Mouse (Mus musculus) hindbrain, postnatal 0 days (tissue): ENCODE measurements around the gene Thrb. TPM values are rescaled to one million over a fixed set of nuclear protein-coding genes. Genes with fewer than 3 reads are reported as not detected.
A peak's percentile ranks its signal among the peaks of the same experiment; 100 is the strongest.

Experiments used
- ATAC-seq: fragments of 200-750 bp; cut with Nextera tagmentation; 2 replicates; pipeline ENCODE4 v1.8.0; 2017; ENCODE audit warnings: mild to moderate bottlenecking, moderate TSS enrichment, moderate library complexity
- DNase-seq: peaks from one replicate; pipeline ENCODE4 v3.0.0-alpha.2; 2015; ENCODE audit warnings: low spot score
- H3K27ac ChIP-seq: fragments of 300-500 bp; sonication (generic); 2 replicates; pipeline ENCODE4 v1.5.1; 2014; ENCODE audit warnings: mild to moderate bottlenecking
- H3K27me3 ChIP-seq: fragments of 300-500 bp; sonication (generic); 2 replicates; pipeline ENCODE4 v1.6.1; 2014; ENCODE audit warnings: low read length, mixed read lengths; ENCODE audit not compliant: insufficient read depth
- H3K36me3 ChIP-seq: fragments of 300-500 bp; sonication (generic); 2 replicates; pipeline ENCODE4 v1.6.1; 2014; ENCODE audit warnings: low read length, mixed read lengths; ENCODE audit not compliant: insufficient read depth
- H3K4me1 ChIP-seq: fragments of 300-500 bp; sonication (generic); 2 replicates; pipeline ENCODE4 v1.6.1; 2014; ENCODE audit warnings: antibody characterized with exemption, low read length, mixed read lengths; ENCODE audit not compliant: insufficient read depth
- H3K4me2 ChIP-seq: fragments of 300-500 bp; sonication (generic); 2 replicates; pipeline ENCODE4 v1.6.1; 2014; ENCODE audit warnings: low read depth, mild to moderate bottlenecking, low read length, moderate library complexity, mixed read lengths
- H3K4me3 ChIP-seq: fragments of 300-500 bp; sonication (generic); 2 replicates; pipeline ENCODE4 v1.5.1; 2014; ENCODE audit warnings: low read length
- H3K9ac ChIP-seq: fragments of 300-500 bp; sonication (generic); replicated peaks from 2 replicates; pipeline ENCODE4 v1.6.1; 2014; ENCODE audit warnings: mild to moderate bottlenecking, low read length, moderate library complexity, mixed read lengths
- H3K9me3 ChIP-seq: fragments of 300-500 bp; sonication (generic); 2 replicates; pipeline ENCODE4 v1.6.1; 2016; ENCODE audit warnings: low read length, mixed read lengths
- CTCF ChIP-seq: IDR thresholded peaks from 2 replicates; pipeline ENCODE4 v1.5.1; 2016; ENCODE audit warnings: antibody characterized with exemption, control low read depth, low read depth
- WGBS: fragments of 180-500 bp; shearing (Covaris S2); extraction: QIAGEN DNeasy Blood & Tissue Kit; methylation state at CpG from one replicate; pipeline ENCODE4 v1.1.7; 2014; 5-methylcytosine and 5-hydroxymethylcytosine counted together
- polyA plus RNA-seq: library from polyadenylated mRNA; unstranded; fragments of >200 nt; fragmentation: Nextera tagmentation; extraction: Ambion mirVana; gene quantifications from 2 replicates; pipeline ENCODE4 v1.2.1, GENCODE M21; 2015
- total RNA-seq: library from RNA; depleted of rRNA; stranded (reverse); fragments of >200 nt; gene quantifications from 2 replicates; pipeline ENCODE4 v1.2.3, GENCODE M21; 2014

Thrb gene
- total and polyA plus RNA-seq, 2 experiments from 2014 or later = 2.8 to 5.3 TPM

DNA sequence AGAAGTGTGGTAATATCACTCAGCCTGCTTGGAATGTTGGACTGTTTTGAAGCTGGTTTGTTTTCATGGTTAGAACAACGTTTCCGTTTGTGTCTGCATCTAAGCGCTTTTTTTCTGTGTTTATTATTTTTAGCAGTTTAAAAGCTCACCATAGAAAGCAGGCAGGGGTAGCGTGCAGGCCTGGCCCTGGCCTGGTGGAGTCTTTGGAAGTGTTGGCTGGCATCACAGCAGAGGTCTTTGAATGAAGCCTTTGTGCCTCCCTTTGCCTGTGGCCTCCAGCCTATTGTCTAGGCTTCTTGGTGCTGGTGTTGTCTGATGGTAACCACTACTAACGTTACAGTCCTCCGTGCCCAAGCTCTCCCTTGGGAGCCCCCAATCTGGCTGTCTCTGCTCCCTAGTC lies 167.3 kb downstream of the Thrb start:
- no peaks in the 10 kb centered on the region for H3K27me3 ChIP-seq
- DNase-seq (no peak), ATAC-seq (no peak)
- no peaks in the 10 kb centered on the region for H3K9me3 ChIP-seq
- no peaks in the 10 kb centered on the region for H3K4me1 ChIP-seq
- WGBS = 41% methylated on average over 6 of the region's 6 CpGs
- TF ChIP-seq CTCF = no peak
- no peaks in the 10 kb centered on the region for H3K36me3 ChIP-seq
- no peak overlapping the region for H3K4me2 ChIP-seq
- no peak overlapping the region for H3K27ac ChIP-seq
- no peak overlapping the region for H3K4me3 ChIP-seq
- no peak overlapping the region for H3K9ac ChIP-seq

DNA sequence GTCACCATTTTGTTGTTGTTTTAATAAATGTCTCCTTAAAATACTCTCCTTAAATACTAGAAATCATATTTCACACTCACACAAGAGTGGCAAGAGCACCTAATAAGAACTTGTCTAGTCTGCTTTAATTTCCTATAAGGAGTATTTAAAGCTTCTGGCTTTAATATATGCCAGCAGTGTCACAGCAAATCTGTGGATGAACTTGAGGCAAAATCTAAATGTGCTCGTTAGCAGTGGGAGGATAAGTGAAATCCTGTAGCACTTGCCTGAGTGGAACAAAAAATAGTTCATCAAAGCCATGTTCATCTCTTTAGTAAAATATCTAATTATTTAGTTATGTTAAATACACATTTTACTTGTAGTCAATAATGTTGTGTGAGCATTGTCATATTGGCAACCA lies 175.7 kb downstream of the Thrb start:
- WGBS = 82% methylated on average over 1 of the region's 1 CpGs
- ATAC-seq = no peak
- no peak overlapping the region for H3K9ac ChIP-seq
- no peak overlapping the region for H3K4me2 ChIP-seq
- no peak for DNase-seq
- H3K4me3 ChIP-seq = no peak overlapping the region
- no peaks in the 10 kb centered on the region for H3K9me3 ChIP-seq
- H3K36me3 ChIP-seq = no peaks in the 10 kb centered on the region
- no peaks in the 10 kb centered on the region for H3K27me3 ChIP-seq
- no peaks in the 10 kb centered on the region for H3K4me1 ChIP-seq
- no peak overlapping the region for H3K27ac ChIP-seq
- TF ChIP-seq CTCF = no peak

DNA sequence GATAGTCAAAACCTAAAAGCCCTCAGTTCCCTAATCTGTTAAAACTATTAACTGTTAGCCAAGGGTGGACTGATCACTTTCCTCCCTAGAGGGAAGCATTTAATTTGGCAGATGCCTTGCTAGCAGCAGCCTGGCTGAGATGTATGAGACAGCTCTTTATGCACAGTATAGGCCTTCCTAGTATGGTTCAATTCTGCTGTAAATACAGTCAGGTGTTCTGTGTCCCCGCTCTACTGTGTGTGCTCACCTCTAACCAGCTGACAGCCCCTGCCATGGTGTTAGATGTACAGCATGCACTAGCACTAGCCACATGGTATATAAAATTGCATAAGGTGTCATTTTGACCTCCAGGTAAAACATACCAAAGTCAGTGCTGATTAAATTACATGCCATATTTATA lies 176.7 kb downstream of the Thrb start:
- H3K27ac ChIP-seq = no peak overlapping the region
- no peaks in the 10 kb centered on the region for H3K9me3 ChIP-seq
- ATAC-seq (0 out of 2 replicates have a peak, but pooled peaks have one; percentile 24), DNase-seq (no peak)
- H3K36me3 ChIP-seq = no peaks in the 10 kb centered on the region
- no peaks in the 10 kb centered on the region for H3K27me3 ChIP-seq
- no peak overlapping the region for H3K4me2 ChIP-seq
- H3K4me3 ChIP-seq = no peak overlapping the region
- no peaks in the 10 kb centered on the region for H3K4me1 ChIP-seq
- H3K9ac ChIP-seq = no peak overlapping the region
- no peak for TF ChIP-seq CTCF
- 75% methylated on average over 1 of the region's 1 CpGs for WGBS

DNA sequence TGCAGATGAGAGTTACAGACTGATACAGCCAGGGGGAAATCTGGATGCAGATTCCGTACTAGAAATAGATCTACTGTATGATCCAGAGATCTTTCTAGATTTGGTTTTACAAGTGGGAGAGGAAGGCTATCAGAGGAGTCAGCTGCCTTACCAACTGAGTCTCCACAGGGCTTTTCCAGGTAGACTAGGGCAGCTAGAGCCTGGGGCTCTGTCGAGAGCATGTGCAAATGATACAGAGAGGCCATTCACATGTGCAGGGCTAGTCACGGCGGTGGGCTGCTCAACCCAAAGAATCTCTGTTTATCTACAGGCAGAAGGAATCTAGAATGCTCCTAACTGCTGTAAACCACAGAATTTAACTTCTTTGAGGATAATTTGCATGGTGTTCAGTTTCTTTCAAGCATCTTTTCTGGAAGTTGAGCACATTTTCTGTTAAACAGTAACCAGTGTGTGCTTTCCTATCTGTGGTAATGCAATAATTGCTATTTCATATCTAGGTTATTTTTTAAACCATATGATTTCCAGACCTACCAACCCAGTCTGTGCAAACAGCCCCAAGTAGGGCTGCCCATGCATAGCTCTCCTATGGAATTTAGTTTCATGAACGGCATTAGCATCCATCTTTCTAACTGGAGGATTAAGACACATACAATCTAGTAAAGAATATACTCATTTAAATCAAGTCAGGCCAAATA lies 185.1 kb downstream of the Thrb start:
- H3K4me2 ChIP-seq = no peak overlapping the region
- H3K36me3 ChIP-seq = no peaks in the 10 kb centered on the region
- 88% methylated on average over 5 of the region's 5 CpGs for WGBS
- H3K4me1 ChIP-seq = no peaks in the 10 kb centered on the region
- ATAC-seq = no peak
- no peaks in the 10 kb centered on the region for H3K9me3 ChIP-seq
- no peaks in the 10 kb centered on the region for H3K27me3 ChIP-seq
- H3K9ac ChIP-seq = no peak overlapping the region
- H3K27ac ChIP-seq = no peak overlapping the region
- H3K4me3 ChIP-seq = no peak overlapping the region
- no peak for TF ChIP-seq CTCF
- no peak for DNase-seq

DNA sequence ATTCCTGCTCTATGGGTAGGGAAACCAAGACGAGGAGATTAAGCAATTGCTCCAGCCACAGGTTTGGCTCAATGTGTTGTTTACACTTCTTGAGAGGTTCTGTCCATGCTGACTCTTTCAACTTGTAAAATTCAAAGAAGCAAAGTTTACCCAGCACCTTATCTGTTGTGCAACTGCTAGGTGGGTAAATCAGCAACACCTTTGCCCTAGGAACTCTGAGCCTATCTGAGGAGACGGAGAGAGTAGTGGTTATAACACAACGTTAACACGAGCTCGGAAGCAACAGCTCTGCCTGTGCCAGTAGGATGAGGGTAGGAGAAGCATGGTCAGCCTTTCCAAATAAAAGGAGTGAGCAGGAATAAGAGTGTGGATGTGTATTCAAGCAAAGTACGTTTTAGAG lies 185.8 kb downstream of the Thrb start:
- ATAC-seq (no peak), DNase-seq (no peak)
- Histone ChIP-seq H3K9me3 (no peaks in the 10 kb centered on the region), H3K36me3 (no peaks in the 10 kb centered on the region), H3K4me1 (no peaks in the 10 kb centered on the region), H3K27me3 (no peaks in the 10 kb centered on the region), H3K27ac (no peak overlapping the region), H3K4me3 (no peak overlapping the region), H3K9ac (no peak overlapping the region), H3K4me2 (no peak overlapping the region)
- no peak for TF ChIP-seq CTCF
- WGBS = 81% methylated on average over 6 of the region's 6 CpGs

DNA sequence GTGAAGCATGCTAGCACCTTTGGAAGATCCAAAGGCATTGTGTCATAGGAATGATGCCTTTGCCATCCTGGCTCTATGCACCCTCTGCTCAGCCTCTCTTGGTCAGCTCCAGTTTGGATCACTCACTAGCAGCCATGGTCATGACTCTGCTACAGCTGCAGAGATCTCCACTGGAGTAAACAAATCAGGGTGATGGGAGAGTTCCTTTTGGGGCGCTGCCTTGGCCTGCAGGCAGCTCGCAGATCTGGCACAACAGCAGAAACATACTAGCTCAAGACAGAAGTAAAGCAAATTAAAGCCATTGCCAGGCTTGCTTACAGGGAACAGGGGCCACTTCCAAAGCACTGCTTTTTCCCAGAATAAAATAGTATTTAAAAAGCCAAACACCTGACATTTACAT lies 186.6 kb downstream of the Thrb start:
- TF ChIP-seq CTCF = no peak
- Histone ChIP-seq H3K9me3 (no peaks in the 10 kb centered on the region), H3K4me1 (no peaks in the 10 kb centered on the region), H3K4me3 (no peak overlapping the region), H3K4me2 (no peak overlapping the region), H3K9ac (no peak overlapping the region), H3K36me3 (no peaks in the 10 kb centered on the region), H3K27me3 (no peaks in the 10 kb centered on the region), H3K27ac (no peak overlapping the region)
- WGBS = 80% methylated on average over 2 of the region's 2 CpGs
- DNase-seq (no peak), ATAC-seq (no peak)

DNA sequence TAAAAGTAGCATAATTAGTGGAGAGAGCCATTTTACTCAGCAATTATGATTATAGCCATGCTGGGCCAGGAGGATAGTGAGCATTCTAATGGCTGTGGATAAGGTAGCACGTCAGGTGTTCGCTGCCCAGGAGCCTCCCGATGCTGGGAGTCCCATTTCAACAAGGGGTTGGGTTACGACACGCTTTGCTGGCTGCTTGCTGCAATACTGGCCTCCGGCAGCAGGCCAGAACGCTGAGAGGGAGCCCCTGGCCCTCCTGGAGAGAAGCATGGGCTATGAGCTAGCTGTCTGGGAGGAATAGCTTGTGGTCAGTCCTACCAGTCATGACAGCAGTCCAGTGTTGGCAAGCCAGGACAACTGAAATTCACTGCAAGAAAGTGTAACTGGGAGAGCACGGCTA lies 187.2 kb downstream of the Thrb start:
- no peaks in the 10 kb centered on the region for H3K36me3 ChIP-seq
- no peaks in the 10 kb centered on the region for H3K9me3 ChIP-seq
- no peak for TF ChIP-seq CTCF
- no peak overlapping the region for H3K9ac ChIP-seq
- no peak overlapping the region for H3K4me2 ChIP-seq
- H3K4me3 ChIP-seq = no peak overlapping the region
- 58% methylated on average over 8 of the region's 8 CpGs for WGBS
- DNase-seq = no peak
- H3K27me3 ChIP-seq = no peaks in the 10 kb centered on the region
- H3K4me1 ChIP-seq = no peaks in the 10 kb centered on the region
- no peak for ATAC-seq
- H3K27ac ChIP-seq = no peak overlapping the region
